Mouse (Mus musculus): ENCODE data around the gene Kif22. TPM values are rescaled to one million over a fixed set of nuclear protein-coding genes. Genes with fewer than 3 reads are reported as not detected.

The Kif22 gene
- polyA plus RNA-seq, 1 experiment from 2014 or later: 163 TPM

DNA sequence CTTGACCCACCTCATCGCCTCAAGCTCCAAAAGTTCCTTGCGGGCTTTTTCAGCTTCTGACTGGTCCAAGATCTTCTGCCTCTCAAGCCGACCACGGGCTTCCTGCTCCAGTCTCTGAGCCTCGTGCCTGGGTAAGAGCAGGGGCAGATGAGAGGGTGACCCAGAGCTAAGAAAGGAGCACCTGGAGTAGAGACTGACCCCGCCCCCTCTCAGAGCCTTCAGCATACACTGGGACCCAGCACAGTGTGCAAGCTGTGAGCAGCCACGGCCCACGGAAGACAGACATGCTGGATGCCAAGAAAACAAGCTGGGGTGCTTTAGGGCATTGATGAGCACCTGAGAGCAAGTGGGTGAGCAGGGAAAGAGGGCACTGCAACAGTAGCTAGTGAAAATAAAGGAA lies 53.5 kb downstream of the Kif22 start:
- Histone ChIP-seq H3K4me3 (replicated peaks) (no peak overlapping the region), H3K4me2 (no peak overlapping the region), H3K9ac (no peak overlapping the region), H3K36me3 (replicated peaks) (no peaks in the 10 kb centered on the region), H3K27ac (no peak overlapping the region), H3K27me3 (no peaks in the 10 kb centered on the region), H3K9me3 (no peaks in the 10 kb centered on the region), H3K4me1 (no peaks in the 10 kb centered on the region)
- WGBS: 74% methylated on average over 8 of the region's 8 CpGs
- ATAC-seq (ENCODE audit: low FRiP score): no peak

DNA sequence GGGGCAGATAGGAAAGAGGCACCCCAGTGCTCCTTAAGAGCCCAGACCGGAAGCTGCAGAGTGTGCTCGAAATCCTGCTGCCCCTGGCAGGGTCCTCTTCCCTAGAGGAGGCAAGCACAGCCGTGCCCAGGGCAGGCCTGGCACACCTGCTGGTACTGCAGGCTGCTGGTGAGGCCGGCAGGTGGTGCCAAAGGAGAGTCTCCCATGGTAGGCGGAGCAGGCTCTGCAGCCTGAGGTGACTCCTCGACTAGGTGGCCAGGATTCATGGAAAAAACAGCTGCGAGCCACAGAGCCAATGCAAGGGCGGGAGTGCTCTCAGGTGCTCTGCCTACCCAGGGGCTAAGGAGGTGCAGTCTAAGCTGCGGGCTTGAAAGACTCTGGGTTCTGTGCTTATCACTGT lies 56.0 kb downstream of the Kif22 start:
- no peaks in the 10 kb centered on the region for H3K36me3 ChIP-seq (replicated peaks)
- no peak overlapping the region for H3K4me3 ChIP-seq (replicated peaks)
- no peak for ATAC-seq (ENCODE audit: low FRiP score)
- H3K27me3 ChIP-seq: no peaks in the 10 kb centered on the region
- no peak overlapping the region for H3K9ac ChIP-seq
- H3K27ac ChIP-seq: no peak overlapping the region
- WGBS: 53% methylated on average over 9 of the region's 9 CpGs
- no peaks in the 10 kb centered on the region for H3K4me1 ChIP-seq
- no peak overlapping the region for H3K4me2 ChIP-seq
- H3K9me3 ChIP-seq: no peaks in the 10 kb centered on the region

DNA sequence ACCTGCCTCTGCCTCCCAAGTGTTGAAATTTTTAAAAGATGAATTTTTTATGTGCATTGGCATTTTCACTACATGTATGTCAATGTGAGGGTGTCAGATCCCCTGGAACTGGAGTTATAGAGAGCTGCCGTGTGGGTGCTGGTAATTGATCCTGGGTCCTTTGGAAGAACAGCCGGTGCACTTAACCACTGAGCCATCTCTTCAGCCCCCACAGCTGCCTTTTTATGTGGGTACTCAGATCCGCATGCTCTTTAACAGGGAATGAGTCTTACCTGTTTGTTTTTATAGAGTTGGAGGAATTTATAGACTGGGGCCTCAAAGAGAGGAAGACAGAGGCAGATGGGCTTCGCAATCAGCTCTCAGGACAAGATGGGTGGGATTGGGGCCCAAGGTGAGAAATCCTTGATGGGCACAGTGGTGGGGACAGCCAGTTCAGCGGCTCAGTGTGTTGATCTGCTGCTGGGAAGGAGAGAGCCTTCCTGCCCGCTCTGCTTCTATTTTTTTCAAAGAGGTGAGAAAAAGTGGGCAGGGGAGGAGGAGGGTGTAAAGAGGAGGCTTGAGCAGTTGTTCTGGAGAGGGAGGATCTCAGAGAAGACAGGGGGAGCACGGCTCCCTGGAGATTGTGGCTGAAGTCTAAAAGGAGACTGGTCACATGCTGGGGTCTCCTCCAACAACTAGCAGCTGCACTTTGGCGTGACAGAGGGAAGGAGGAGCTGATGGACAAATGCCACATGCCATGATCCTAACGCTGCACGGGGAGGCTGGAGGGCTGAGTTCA lies 57.4 kb downstream of the Kif22 start:
- Histone ChIP-seq H3K27ac (no peak overlapping the region), H3K9me3 (no peaks in the 10 kb centered on the region), H3K4me3 (replicated peaks) (no peak overlapping the region), H3K9ac (no peak overlapping the region), H3K4me1 (no peaks in the 10 kb centered on the region), H3K4me2 (no peak overlapping the region), H3K36me3 (replicated peaks) (peaks cover 7% of the 10 kb centered on the region), H3K27me3 (no peaks in the 10 kb centered on the region)
- ATAC-seq (ENCODE audit: low FRiP score): no peak
- 69% methylated on average over 10 of the region's 10 CpGs for WGBS

DNA sequence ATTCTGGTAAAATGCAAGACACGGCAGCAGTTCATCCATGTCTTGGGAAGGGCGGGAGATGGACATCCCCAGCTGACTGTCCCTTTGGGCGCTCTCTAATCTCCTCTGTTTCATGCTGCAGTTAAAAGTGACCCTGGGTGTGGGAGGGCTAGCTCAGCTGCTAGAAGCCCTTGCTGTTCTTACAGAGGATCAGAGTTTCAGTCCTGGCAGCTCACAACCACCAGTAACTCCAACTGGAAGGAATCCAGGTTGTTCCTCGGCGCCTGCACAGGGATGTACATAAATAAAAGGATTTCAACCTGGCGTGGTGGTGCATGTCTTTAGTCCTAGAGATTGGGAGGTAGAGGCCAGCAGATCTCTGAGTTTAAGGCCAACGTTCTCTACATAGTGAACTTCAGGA lies 59.2 kb downstream of the Kif22 start:
- Histone ChIP-seq H3K4me3 (replicated peaks) (no peak overlapping the region), H3K27me3 (no peaks in the 10 kb centered on the region), H3K27ac (no peak overlapping the region), H3K36me3 (replicated peaks) (peaks cover 25% of the 10 kb centered on the region), H3K9ac (no peak overlapping the region), H3K4me2 (no peak overlapping the region), H3K9me3 (no peaks in the 10 kb centered on the region), H3K4me1 (no peaks in the 10 kb centered on the region)
- WGBS: 84% methylated on average over 7 of the region's 7 CpGs
- no peak for ATAC-seq (ENCODE audit: low FRiP score)

DNA sequence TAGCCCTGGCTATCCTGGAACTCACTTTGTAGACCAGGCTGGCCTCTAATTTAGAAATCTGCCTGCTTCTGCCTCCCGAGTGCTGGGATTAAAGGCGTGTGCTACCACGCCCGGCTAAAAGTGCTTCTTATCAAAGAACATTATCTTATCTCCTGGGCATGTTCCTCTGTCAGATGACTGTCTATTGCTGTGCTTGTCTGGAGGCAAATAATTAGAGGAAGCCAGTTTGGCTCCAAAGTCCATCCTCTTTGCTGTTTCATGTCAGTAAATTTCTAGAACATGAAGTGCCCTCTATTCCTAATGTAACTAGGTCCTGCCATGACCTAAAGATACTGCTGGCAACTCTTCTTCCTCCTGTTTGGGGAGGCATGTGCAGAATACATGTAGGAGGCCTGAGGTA lies 60.2 kb downstream of the Kif22 start:
- WGBS: 90% methylated on average over 4 of the region's 4 CpGs
- H3K27ac ChIP-seq: no peak overlapping the region

DNA sequence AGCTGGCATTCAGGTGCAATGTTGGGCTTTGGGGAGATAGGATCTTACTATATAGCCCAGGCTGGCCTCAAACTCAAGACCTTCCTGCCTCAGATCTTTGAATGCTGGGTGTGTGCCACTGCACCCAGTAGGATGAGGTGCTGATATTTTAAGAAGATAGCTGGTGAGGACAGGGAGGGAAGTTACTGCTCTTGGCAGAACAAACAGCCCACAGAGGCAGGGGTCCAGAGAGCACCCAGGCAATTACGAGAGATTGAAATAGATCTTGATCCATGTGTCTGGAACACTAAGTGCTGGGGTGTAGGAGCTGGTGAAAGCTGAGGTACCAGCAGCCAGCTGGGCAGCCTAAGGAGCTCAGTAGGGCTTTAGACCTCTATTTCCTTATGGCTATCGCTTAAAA lies 60.7 kb downstream of the Kif22 start:
- Histone ChIP-seq H3K9me3 (no peaks in the 10 kb centered on the region), H3K27ac (no peak overlapping the region), H3K4me1 (peaks cover 8% of the 10 kb centered on the region), H3K9ac (no peak overlapping the region), H3K27me3 (no peaks in the 10 kb centered on the region), H3K36me3 (replicated peaks) (peaks cover 28% of the 10 kb centered on the region), H3K4me3 (replicated peaks) (no peak overlapping the region), H3K4me2 (no peak overlapping the region)
- ATAC-seq (ENCODE audit: low FRiP score): no peak
- WGBS: 89% methylated on average over 2 of the region's 2 CpGs

More for the DNA sequence above, 60.2 kb downstream of the Kif22 start:
- Histone ChIP-seq H3K9me3 (no peaks in the 10 kb centered on the region), H3K9ac (no peak overlapping the region), H3K4me1 (peaks cover 5% of the 10 kb centered on the region), H3K36me3 (replicated peaks) (peaks cover 28% of the 10 kb centered on the region), H3K4me3 (replicated peaks) (no peak overlapping the region), H3K27me3 (no peaks in the 10 kb centered on the region), H3K4me2 (no peak overlapping the region)
- ATAC-seq (ENCODE audit: low FRiP score): no peak

DNA sequence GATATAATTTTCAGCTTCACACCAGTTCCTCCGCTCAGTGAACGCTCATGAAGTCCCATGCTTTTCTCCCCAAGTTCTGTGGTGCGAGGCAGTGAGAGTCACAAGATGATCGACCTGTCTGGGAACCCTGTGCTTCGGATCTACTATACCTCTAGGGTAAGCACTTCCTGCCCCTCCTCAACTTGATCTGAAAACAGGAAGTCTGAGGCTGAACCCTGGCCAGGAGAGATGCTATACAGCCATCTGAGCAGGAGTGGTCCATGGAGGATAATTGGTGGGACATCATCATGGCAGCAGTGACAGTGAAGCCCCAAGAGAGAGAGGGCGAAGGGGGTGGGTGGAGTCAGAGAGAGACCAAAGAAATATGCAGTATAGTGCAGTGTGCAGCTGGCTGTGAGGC lies 63.4 kb downstream of the Kif22 start:
- ATAC-seq (ENCODE audit: low FRiP score): no peak

More for the DNA sequence above, 63.4 kb downstream of the Kif22 start:
- Histone ChIP-seq H3K27ac (no peak overlapping the region), H3K9me3 (no peaks in the 10 kb centered on the region), H3K36me3 (replicated peaks) (peaks cover 28% of the 10 kb centered on the region), H3K4me3 (replicated peaks) (no peak overlapping the region), H3K4me1 (peaks cover 11% of the 10 kb centered on the region), H3K9ac (no peak overlapping the region), H3K27me3 (no peaks in the 10 kb centered on the region), H3K4me2 (no peak overlapping the region)
- WGBS: 94% methylated on average over 6 of the region's 6 CpGs

Small RNA genes within 50 kb of the gene (microRNA-seq; reads per million reads assigned to microRNA genes)
- gene Gm44343: not detected

Other genes with a start within 250 kb of the Kif22 start
- 310 and 320 TPM in 2 replicates for gene Ppp4c, start 250.0 kb downstream of the Kif22 start, polyA plus RNA-seq (2016; fragmentation: Nextera tagmentation; extraction: Ambion mirVana)
- gene Fam57b, start 244.8 kb downstream of the Kif22 start, polyA plus RNA-seq (2016; fragmentation: Nextera tagmentation; extraction: Ambion mirVana): 16.2 and 17.6 TPM in 2 replicates
- not detected in 2 replicates for gene 4930451I11Rik, start 210.8 kb downstream of the Kif22 start, polyA plus RNA-seq (2016; fragmentation: Nextera tagmentation; extraction: Ambion mirVana)
- gene Doc2a, start 195.1 kb downstream of the Kif22 start, polyA plus RNA-seq (2016; fragmentation: Nextera tagmentation; extraction: Ambion mirVana): 5.5 and 6.6 TPM in 2 replicates
- 53.3 TPM in 2 replicates for gene Hirip3, start 180.5 kb downstream of the Kif22 start, polyA plus RNA-seq (2016; fragmentation: Nextera tagmentation; extraction: Ambion mirVana)
- gene Ino80e, start 180.1 kb downstream of the Kif22 start, polyA plus RNA-seq (2016; fragmentation: Nextera tagmentation; extraction: Ambion mirVana): 96.5 and 108 TPM in 2 replicates
- gene Taok2, start 157.8 kb downstream of the Kif22 start, polyA plus RNA-seq (2016; fragmentation: Nextera tagmentation; extraction: Ambion mirVana): 60.9 and 65.4 TPM in 2 replicates
- 23.0 and 25.3 TPM in 2 replicates for gene Tmem219, start 119.6 kb downstream of the Kif22 start, polyA plus RNA-seq (2016; fragmentation: Nextera tagmentation; extraction: Ambion mirVana)
- 45.3 and 46.4 TPM in 2 replicates for gene Kctd13, start 113.6 kb downstream of the Kif22 start, polyA plus RNA-seq (2016; fragmentation: Nextera tagmentation; extraction: Ambion mirVana)
- 1.5 TPM in 2 replicates for gene Asphd1, start 92.9 kb downstream of the Kif22 start, polyA plus RNA-seq (2016; fragmentation: Nextera tagmentation; extraction: Ambion mirVana)
- 8.6 and 10.5 TPM in 2 replicates for gene Sez6l2, start 91.9 kb downstream of the Kif22 start, polyA plus RNA-seq (2016; fragmentation: Nextera tagmentation; extraction: Ambion mirVana)
- 78.9 and 79.6 TPM in 2 replicates for gene Cdipt, start 66.6 kb downstream of the Kif22 start, polyA plus RNA-seq (2016; fragmentation: Nextera tagmentation; extraction: Ambion mirVana)
- gene Cdiptos, start 66.4 kb downstream of the Kif22 start, polyA plus RNA-seq (2016; fragmentation: Nextera tagmentation; extraction: Ambion mirVana): 0.86 and 2.0 TPM in 2 replicates
- gene Mvp, start 27.9 kb downstream of the Kif22 start, polyA plus RNA-seq (2016; fragmentation: Nextera tagmentation; extraction: Ambion mirVana): 4.2 and 4.6 TPM in 2 replicates
- gene Pagr1b, start 26.0 kb downstream of the Kif22 start, polyA plus RNA-seq (2016; fragmentation: Nextera tagmentation; extraction: Ambion mirVana): 0.38 and 0.56 TPM in 2 replicates
- 51.4 and 66.8 TPM in 2 replicates for gene Pagr1a, start 25.1 kb downstream of the Kif22 start, polyA plus RNA-seq (2016; fragmentation: Nextera tagmentation; extraction: Ambion mirVana)
- gene Gm42742, start 21.4 kb downstream of the Kif22 start, polyA plus RNA-seq (2016; fragmentation: Nextera tagmentation; extraction: Ambion mirVana): 53.3 and 75.4 TPM in 2 replicates
- 5.0 and 6.5 TPM in 2 replicates for gene Prrt2, start 21.3 kb downstream of the Kif22 start, polyA plus RNA-seq (2016; fragmentation: Nextera tagmentation; extraction: Ambion mirVana)
- gene Maz, start 15.4 kb downstream of the Kif22 start, polyA plus RNA-seq (2016; fragmentation: Nextera tagmentation; extraction: Ambion mirVana): 95.2 and 113 TPM in 2 replicates
- not detected in 2 replicates for gene Zg16, start 44.9 kb upstream of the Kif22 start, polyA plus RNA-seq (2016; fragmentation: Nextera tagmentation; extraction: Ambion mirVana)
- gene AI467606, start 48.9 kb upstream of the Kif22 start, polyA plus RNA-seq (2016; fragmentation: Nextera tagmentation; extraction: Ambion mirVana): 0.88 and 0.91 TPM in 2 replicates
- gene Qprt, start 79.8 kb upstream of the Kif22 start, polyA plus RNA-seq (2016; fragmentation: Nextera tagmentation; extraction: Ambion mirVana): 2.0 and 2.4 TPM in 2 replicates
- gene Spn, start 95.4 kb upstream of the Kif22 start, polyA plus RNA-seq (2016; fragmentation: Nextera tagmentation; extraction: Ambion mirVana): 0.23 TPM in 1 of 2 replicates, not detected in the other
- gene Cd2bp2, start 153.6 kb upstream of the Kif22 start, polyA plus RNA-seq (2016; fragmentation: Nextera tagmentation; extraction: Ambion mirVana): 104 and 108 TPM in 2 replicates
- gene Tbc1d10b, start 166.0 kb upstream of the Kif22 start, polyA plus RNA-seq (2016; fragmentation: Nextera tagmentation; extraction: Ambion mirVana): 30.8 and 34.3 TPM in 2 replicates
- 9.2 and 10.1 TPM in 2 replicates for gene Mylpf, start 166.4 kb upstream of the Kif22 start, polyA plus RNA-seq (2016; fragmentation: Nextera tagmentation; extraction: Ambion mirVana)
- 77.6 and 80.2 TPM in 2 replicates for gene Zfp553, start 190.6 kb upstream of the Kif22 start, polyA plus RNA-seq (2016; fragmentation: Nextera tagmentation; extraction: Ambion mirVana)
- gene Sept1, start 190.7 kb upstream of the Kif22 start, polyA plus RNA-seq (2016; fragmentation: Nextera tagmentation; extraction: Ambion mirVana): 42.6 and 43.4 TPM in 2 replicates
- gene Zfp771, start 201.8 kb upstream of the Kif22 start, polyA plus RNA-seq (2016; fragmentation: Nextera tagmentation; extraction: Ambion mirVana): 53.3 and 60.3 TPM in 2 replicates
- 208 and 224 TPM in 2 replicates for gene Dctpp1, start 218.2 kb upstream of the Kif22 start, polyA plus RNA-seq (2016; fragmentation: Nextera tagmentation; extraction: Ambion mirVana)
- 73.7 and 81.6 TPM in 2 replicates for gene Sephs2, start 231.6 kb upstream of the Kif22 start, polyA plus RNA-seq (2016; fragmentation: Nextera tagmentation; extraction: Ambion mirVana)

All from forebrain, embryonic 12.5 days (tissue).